In the genomic region with DNA sequence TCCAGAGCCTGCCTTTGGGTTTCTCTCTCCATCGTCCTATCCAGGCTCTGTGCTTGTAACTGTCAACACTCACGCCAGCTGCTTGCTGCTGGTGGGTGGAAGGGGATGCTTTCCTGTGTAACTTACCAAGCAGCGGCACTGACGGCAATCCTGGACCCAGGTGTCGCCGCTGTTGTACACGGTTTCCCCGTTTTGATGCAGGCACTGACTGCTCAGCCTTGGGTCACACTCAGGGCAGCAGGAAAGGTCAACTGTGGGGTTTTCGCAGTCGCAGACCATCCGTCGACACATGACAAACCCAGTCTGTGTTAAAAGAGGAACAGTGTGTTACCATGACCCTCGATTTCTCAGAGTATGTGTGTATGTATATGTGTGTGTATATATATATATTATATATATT, we compare ENCODE assay signal across 25 mouse cellular contexts.
DNase-seq lines count a peak whose midpoint lies in the region; ATAC-seq and TF ChIP-seq lines count a peak whose summit lies in the region.
"Had no signal": no experiment of that assay in that cellular context is flagged by ENCODE, and none has a peak within 500 bp of the region (broad histone marks: within the 10 kb centered on the region; RNA-seq: fewer than 3 reads in every experiment).

No protein-coding gene starts in this region.

- no peak for TF ChIP-seq CTCF in layer of hippocampus, adult 2 months (conservative IDR thresholded peaks at IDR 0.05)

- H3K27me3 ChIP-seq in midbrain, embryonic 11.5 days (ENCODE audit: control insufficient read depth, insufficient read depth, low read length) = no peaks in the 10 kb centered on the region
- H3K27me3 ChIP-seq in midbrain, embryonic 16.5 days (ENCODE audit: control insufficient read depth, insufficient read depth, low read depth, low read length) = no peaks in the 10 kb centered on the region
- H3K27me3 ChIP-seq: CH12.LX; embryonic facial prominence, embryonic 12.5 days; forebrain, embryonic 13.5 days had no signal

- H3K36me3 ChIP-seq in midbrain, embryonic 11.5 days (ENCODE audit: control insufficient read depth, insufficient read depth, low read length) = no peaks in the 10 kb centered on the region
- no peaks in the 10 kb centered on the region; the same call in 1 of the 2 replicates for H3K36me3 ChIP-seq in midbrain, embryonic 16.5 days (ENCODE audit: control insufficient read depth, insufficient read depth, low read length)
- H3K36me3 ChIP-seq: embryonic facial prominence, embryonic 12.5 days; G1E had no signal

- no peaks in the 10 kb centered on the region for H3K9me3 ChIP-seq in midbrain, embryonic 11.5 days (ENCODE audit: control insufficient read depth, low read length)
- no peaks in the 10 kb centered on the region for H3K9me3 ChIP-seq in midbrain, embryonic 16.5 days (replicated peaks; ENCODE audit: control insufficient read depth, low read length, poor library complexity, severe bottlenecking)
- H3K9me3 ChIP-seq: embryonic facial prominence, embryonic 10.5 days; embryonic facial prominence, embryonic 12.5 days; forebrain, embryonic 13.5 days had no signal

- DNase-seq in embryo, embryonic 10 days (ENCODE audit: low spot score) = peak; percentile 13
- no peak for DNase-seq in embryo, embryonic 9.5 days (ENCODE audit: extremely low spot score)
- DNase-seq in layer of hippocampus, adult 2 months (ENCODE audit: low spot score in 2 of 2) = no peak
- DNase-seq in layer of hippocampus, postnatal 36 days = no peak
- DNase-seq in midbrain, embryonic 11.5 days (ENCODE audit: low spot score, missing footprints) = peak; percentile 53
- DNase-seq: adrenal gland, adult 8-10 months; adrenal gland, postnatal 14 days; adrenal gland, postnatal 36 days; B cell, adult 2 months; cerebellum, adult 11-12 months; cerebellum, adult 2 months; cerebellum, adult 9-10 months; cerebellum, postnatal 10 days; cerebellum, postnatal 25 days; embryo, embryonic 11 days had no signal

- ATAC-seq in midbrain, embryonic 11.5 days (ENCODE audit: low FRiP score) = no peak
- no peak for ATAC-seq in midbrain, embryonic 16.5 days
- ATAC-seq: activated CD4-positive, CD25-positive, alpha-beta regulatory T cell, adult 4 months; CD4-positive, CD25-positive, alpha-beta regulatory T cell, adult 4 months; forebrain, embryonic 13.5 days; forebrain, embryonic 16.5 days; Patski had no signal

- no peaks in the 10 kb centered on the region for H3K4me1 ChIP-seq in midbrain, embryonic 11.5 days (ENCODE audit: control insufficient read depth, insufficient read depth, low read length)
- H3K4me1 ChIP-seq in midbrain, embryonic 16.5 days (ENCODE audit: control insufficient read depth, insufficient read depth, low read length) = no peaks in the 10 kb centered on the region
- H3K4me1 ChIP-seq: embryonic facial prominence, embryonic 10.5 days; embryonic facial prominence, embryonic 12.5 days; forebrain, embryonic 13.5 days had no signal

- H3K9ac ChIP-seq in midbrain, embryonic 11.5 days (ENCODE audit: low read length) = no peak overlapping the region
- no peak overlapping the region for H3K9ac ChIP-seq in midbrain, embryonic 16.5 days (ENCODE audit: low read depth, low read length)
- H3K9ac ChIP-seq: embryonic facial prominence, embryonic 12.5 days; forebrain, embryonic 13.5 days had no signal

- WGBS in midbrain, embryonic 11.5 days = 91% methylated on average over 13 of the region's 13 CpGs
- WGBS in midbrain, embryonic 16.5 days = 93% methylated on average over 13 of the region's 13 CpGs

- H3K4me3 ChIP-seq in layer of hippocampus, adult 2 months = no peak overlapping the region
- no peak overlapping the region for H3K4me3 ChIP-seq in midbrain, embryonic 11.5 days (ENCODE audit: low read depth, low read length)
- H3K4me3 ChIP-seq in midbrain, embryonic 16.5 days (ENCODE audit: low read depth, low read length) = no peak overlapping the region
- H3K4me3 ChIP-seq: embryonic facial prominence, embryonic 10.5 days; embryonic facial prominence, embryonic 12.5 days; forebrain, embryonic 13.5 days had no signal

- H3K4me2 ChIP-seq in midbrain, embryonic 11.5 days = no peak overlapping the region
- no peak overlapping the region for H3K4me2 ChIP-seq in midbrain, embryonic 16.5 days (ENCODE audit: low read length)
- H3K4me2 ChIP-seq: embryonic facial prominence, embryonic 12.5 days; forebrain, embryonic 13.5 days had no signal

- H3K27ac ChIP-seq in layer of hippocampus, adult 2 months = peak overlapping the region; percentile 18; the same call in 1 of the 2 replicates
- H3K27ac ChIP-seq in midbrain, embryonic 11.5 days (ENCODE audit: low read depth, low read length) = no peak overlapping the region
- H3K27ac ChIP-seq in midbrain, embryonic 16.5 days (ENCODE audit: low read length) = no peak overlapping the region
- H3K27ac ChIP-seq: embryonic facial prominence, embryonic 10.5 days; embryonic facial prominence, embryonic 12.5 days; forebrain, embryonic 13.5 days had no signal

Comparison
In these comparisons a context has a peak if more than half of its experiments do, and no peak if none do; other contexts are left out.
1. DNase-seq: peak in embryo, embryonic 10 days (single experiment) and midbrain, embryonic 11.5 days (single experiment); none in embryo, embryonic 9.5 days (single experiment), layer of hippocampus, adult 2 months (0 of 2) and layer of hippocampus, postnatal 36 days (0 of 2).